Mouse (Mus musculus): ENCODE data around the gene Gmfb. TPM values are rescaled to one million over a fixed set of nuclear protein-coding genes. Genes with fewer than 3 reads are reported as not detected.
A peak's percentile ranks its signal among the peaks of the same experiment; 100 is the strongest.
"Not testable (repeated sequence)": the region's sequence is repeated elsewhere in the genome, so short reads cannot be mapped to it uniquely, and the experiment has no call there.

Gmfb gene
- polyA plus RNA-seq, 1 experiment from 2014 or later: 105 TPM

GRCm38 (mm10) chr14:46827430-46827829 is 5.4 kb upstream of the Gmfb start:
- Histone ChIP-seq H3K27me3 (peaks cover 11% of the 10 kb centered on the region), H3K27ac (replicated peaks) (no peak overlapping the region), H3K36me3 (no peaks in the 10 kb centered on the region), H3K4me2 (replicated peaks) (no peak overlapping the region), H3K9ac (replicated peaks) (no peak overlapping the region), H3K4me3 (no peak overlapping the region), H3K4me1 (peaks cover 3% of the 10 kb centered on the region), H3K9me3 (no peaks in the 10 kb centered on the region)
- 68% methylated on average over 1 of the region's 1 CpGs for WGBS
- ATAC-seq (ENCODE audit: low FRiP score, low read depth): no peak

- ATAC-seq (ENCODE audit: low FRiP score, low read depth): no peak
- H3K27me3 ChIP-seq: peaks cover 11% of the 10 kb centered on the region
- no peak overlapping the region for H3K27ac ChIP-seq (replicated peaks)
- no peak overlapping the region for H3K9ac ChIP-seq (replicated peaks)
- H3K9me3 ChIP-seq: no peaks in the 10 kb centered on the region
- WGBS: 76% methylated on average over 2 of the region's 2 CpGs
- H3K36me3 ChIP-seq: no peaks in the 10 kb centered on the region
- H3K4me1 ChIP-seq: peaks cover 15% of the 10 kb centered on the region
- H3K4me3 ChIP-seq: no peak overlapping the region
- no peak overlapping the region for H3K4me2 ChIP-seq (replicated peaks)
Measured at GRCm38 (mm10) chr14:46823996-46824395, 2.0 kb upstream of the Gmfb start.

DNA sequence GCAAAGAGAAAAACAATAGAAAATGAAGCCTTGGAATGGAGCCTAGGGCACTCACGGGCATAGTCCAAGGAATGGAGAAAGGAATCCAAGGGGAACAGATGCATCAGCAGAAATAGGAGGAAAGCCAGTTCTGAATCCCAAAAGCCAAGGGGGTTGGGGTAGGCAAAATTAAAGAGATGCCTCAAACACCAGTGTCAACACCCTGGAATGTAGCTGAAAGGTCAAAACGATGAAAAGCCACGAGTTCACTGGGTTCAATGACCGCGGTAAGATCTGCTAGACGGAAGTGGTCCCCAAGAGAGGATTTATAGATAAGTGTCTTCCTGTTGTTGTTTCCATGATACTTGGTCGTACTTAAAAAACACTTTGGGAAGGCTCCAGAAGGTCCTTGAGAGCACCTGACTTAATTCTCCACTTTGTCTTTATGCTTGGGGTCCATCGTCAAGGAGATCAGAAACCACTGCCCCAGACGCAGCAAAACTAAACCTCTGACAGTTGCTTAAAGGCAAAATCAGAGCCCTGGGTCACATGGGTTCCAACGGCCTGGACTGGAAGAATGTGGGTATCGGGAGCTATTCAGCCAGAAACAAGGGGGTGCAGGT is 670 bp downstream of the Gmfb start:
- peak overlapping the region; percentile 82 for H3K27ac ChIP-seq (replicated peaks)
- H3K9ac ChIP-seq (replicated peaks): peak overlapping the region; percentile 78
- H3K36me3 ChIP-seq: peaks cover 7% of the 10 kb centered on the region
- H3K27me3 ChIP-seq: peaks cover 11% of the 10 kb centered on the region
- H3K9me3 ChIP-seq: no peaks in the 10 kb centered on the region
- peak overlapping the region; percentile 86 for H3K4me3 ChIP-seq
- peak overlapping the region; percentile 83 for H3K4me2 ChIP-seq (replicated peaks)
- no peak for ATAC-seq (ENCODE audit: low FRiP score, low read depth)
- H3K4me1 ChIP-seq: peaks cover 15% of the 10 kb centered on the region
- WGBS: under 1% methylated on average over 11 of the region's 11 CpGs

GRCm38 (mm10) chr14:46819961-46820360 is 2.1 kb downstream of the Gmfb start:
- 96% methylated on average over 5 of the region's 6 CpGs for WGBS
- not testable (repeated sequence) for H3K9me3 ChIP-seq

GRCm38 (mm10) chr14:46818743-46819142 is 3.3 kb downstream of the Gmfb start:
- Histone ChIP-seq H3K27me3 (peaks cover 5% of the 10 kb centered on the region), H3K9ac (replicated peaks) (no peak overlapping the region), H3K9me3 (no peaks in the 10 kb centered on the region), H3K36me3 (peaks cover 22% of the 10 kb centered on the region), H3K4me3 (no peak overlapping the region), H3K4me1 (peaks cover 15% of the 10 kb centered on the region), H3K27ac (replicated peaks) (no peak overlapping the region), H3K4me2 (replicated peaks) (no peak overlapping the region)
- no peak for ATAC-seq (ENCODE audit: low FRiP score, low read depth)
- WGBS: 95% methylated on average over 7 of the region's 7 CpGs

More at GRCm38 (mm10) chr14:46819961-46820360, 2.1 kb downstream of the Gmfb start:
- H3K4me3 ChIP-seq; H3K9ac ChIP-seq (replicated peaks); H3K27me3 ChIP-seq; H3K27ac ChIP-seq (replicated peaks); H3K4me2 ChIP-seq (replicated peaks); ATAC-seq (ENCODE audit: low FRiP score, low read depth): not testable (repeated sequence)
- Histone ChIP-seq H3K4me1 (peaks cover 15% of the 10 kb centered on the region), H3K36me3 (peaks cover 17% of the 10 kb centered on the region)

GRCm38 (mm10) chr14:46816916-46817622 is 5.0 kb downstream of the Gmfb start:
- H3K36me3 ChIP-seq: peaks cover 30% of the 10 kb centered on the region
- no peak overlapping the region for H3K4me3 ChIP-seq
- WGBS: 93% methylated on average over 8 of the region's 8 CpGs
- H3K27me3 ChIP-seq: no peaks in the 10 kb centered on the region
- no peak overlapping the region for H3K4me2 ChIP-seq (replicated peaks)
- ATAC-seq (ENCODE audit: low FRiP score, low read depth): no peak
- no peak overlapping the region for H3K9ac ChIP-seq (replicated peaks)
- peaks cover 15% of the 10 kb centered on the region for H3K4me1 ChIP-seq
- no peak overlapping the region for H3K27ac ChIP-seq (replicated peaks)
- no peaks in the 10 kb centered on the region for H3K9me3 ChIP-seq

DNA sequence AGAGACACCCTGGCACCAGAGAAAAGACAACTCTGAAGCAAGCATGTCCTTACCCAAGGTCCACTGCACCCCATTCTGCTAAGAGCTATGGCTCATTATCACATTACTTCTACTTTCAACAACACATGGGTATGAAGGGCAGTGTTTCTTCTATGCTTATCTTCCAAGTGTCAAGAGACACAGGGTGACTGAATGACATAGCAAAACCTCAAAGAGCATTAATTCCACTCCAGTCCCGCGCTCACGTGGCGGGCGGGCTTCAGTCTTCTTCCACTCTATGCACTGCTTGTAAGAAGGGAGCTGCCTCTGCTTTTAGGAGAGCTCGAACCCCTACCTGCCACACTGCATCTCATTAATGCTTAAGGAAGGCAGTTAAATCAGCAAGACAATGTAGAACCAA is 6.4 kb downstream of the Gmfb start:
- Histone ChIP-seq H3K9ac (replicated peaks) (no peak overlapping the region), H3K4me1 (peaks cover 8% of the 10 kb centered on the region), H3K27me3 (no peaks in the 10 kb centered on the region), H3K4me3 (no peak overlapping the region), H3K36me3 (peaks cover 37% of the 10 kb centered on the region), H3K9me3 (no peaks in the 10 kb centered on the region), H3K4me2 (replicated peaks) (no peak overlapping the region), H3K27ac (replicated peaks) (no peak overlapping the region)
- ATAC-seq (ENCODE audit: low FRiP score, low read depth): no peak
- 88% methylated on average over 6 of the region's 6 CpGs for WGBS

DNA sequence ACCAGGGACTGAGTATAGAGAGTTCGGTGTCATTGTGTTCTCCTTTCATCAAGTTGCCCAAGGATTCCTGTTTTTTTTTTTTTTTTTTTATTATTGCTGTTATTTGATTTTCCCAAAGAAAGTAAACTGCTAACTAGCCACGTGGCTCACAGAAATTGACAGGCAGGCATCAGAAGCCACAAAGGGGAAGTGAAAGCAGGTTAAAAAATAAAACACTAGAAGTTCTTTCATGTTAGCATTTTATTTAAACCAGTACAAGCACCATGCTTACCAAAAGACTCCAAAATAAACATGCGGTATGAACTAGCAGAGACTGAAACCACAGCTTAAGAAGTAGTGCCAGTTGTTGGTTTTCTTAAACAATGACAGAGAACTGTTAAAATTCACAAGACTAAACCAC is 14.1 kb downstream of the Gmfb start:
- no peak overlapping the region for H3K4me3 ChIP-seq
- peaks cover 25% of the 10 kb centered on the region for H3K36me3 ChIP-seq
- H3K4me1 ChIP-seq: no peaks in the 10 kb centered on the region
- 74% methylated on average over 3 of the region's 3 CpGs for WGBS
- ATAC-seq (ENCODE audit: low FRiP score, low read depth): no peak
- H3K4me2 ChIP-seq (replicated peaks): no peak overlapping the region
- no peak overlapping the region for H3K27ac ChIP-seq (replicated peaks)
- no peak overlapping the region for H3K9ac ChIP-seq (replicated peaks)
- no peaks in the 10 kb centered on the region for H3K9me3 ChIP-seq
- no peaks in the 10 kb centered on the region for H3K27me3 ChIP-seq

DNA sequence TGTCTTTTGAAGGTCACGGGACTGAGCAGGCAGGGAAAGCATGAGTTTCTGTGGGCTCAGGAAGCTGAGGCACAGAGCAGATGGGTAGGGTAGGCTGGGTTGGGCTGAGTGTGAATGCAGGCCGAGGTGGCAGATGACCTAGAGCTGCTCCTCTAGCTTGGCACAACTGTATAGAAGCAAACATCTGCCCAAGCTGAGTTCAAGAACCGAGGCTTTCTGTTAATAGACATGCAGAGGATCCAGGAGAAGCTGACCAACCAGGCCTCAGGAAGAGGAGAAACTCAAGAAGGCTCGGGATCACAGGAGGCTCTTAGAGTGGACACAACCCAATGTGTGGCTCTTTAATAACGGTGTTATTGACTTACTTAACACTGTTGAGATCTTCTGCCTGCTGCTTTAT is 15.9 kb downstream of the Gmfb start:
- H3K4me3 ChIP-seq: no peak overlapping the region
- no peak overlapping the region for H3K4me2 ChIP-seq (replicated peaks)
- H3K27me3 ChIP-seq: no peaks in the 10 kb centered on the region
- no peaks in the 10 kb centered on the region for H3K9me3 ChIP-seq
- 84% methylated on average over 5 of the region's 5 CpGs for WGBS
- H3K9ac ChIP-seq (replicated peaks): no peak overlapping the region
- no peak overlapping the region for H3K27ac ChIP-seq (replicated peaks)
- no peaks in the 10 kb centered on the region for H3K4me1 ChIP-seq
- ATAC-seq (ENCODE audit: low FRiP score, low read depth): no peak
- peaks cover 20% of the 10 kb centered on the region for H3K36me3 ChIP-seq

DNA sequence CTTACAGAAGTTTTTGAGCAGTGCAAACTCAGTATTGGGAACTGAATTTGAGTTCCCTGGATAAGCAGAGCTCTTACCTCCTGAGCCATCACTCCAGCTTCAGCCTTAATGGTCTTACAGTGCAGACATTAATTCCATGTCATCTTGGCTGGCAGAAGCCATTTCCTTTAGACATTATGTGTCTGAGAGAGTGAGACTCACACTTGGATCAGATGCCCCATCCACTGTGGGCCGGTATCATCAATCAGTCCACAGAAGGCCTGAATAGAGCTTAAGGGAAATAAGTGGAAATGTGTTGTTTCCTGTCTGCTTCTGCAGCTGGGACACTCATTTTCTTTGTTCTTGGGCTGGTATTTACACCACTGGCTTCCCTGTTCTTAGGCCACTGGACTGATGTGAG is 18.3 kb downstream of the Gmfb start:
- WGBS: 91% methylated on average over 1 of the region's 1 CpGs
- Histone ChIP-seq H3K9ac (replicated peaks) (no peak overlapping the region), H3K4me2 (replicated peaks) (no peak overlapping the region), H3K36me3 (peaks cover 13% of the 10 kb centered on the region; the same call in 1 of the 2 replicates), H3K4me3 (no peak overlapping the region), H3K27me3 (no peaks in the 10 kb centered on the region), H3K4me1 (no peaks in the 10 kb centered on the region), H3K27ac (replicated peaks) (no peak overlapping the region), H3K9me3 (no peaks in the 10 kb centered on the region)
- no peak for ATAC-seq (ENCODE audit: low FRiP score, low read depth)

- Histone ChIP-seq H3K9ac (replicated peaks) (no peak overlapping the region), H3K27ac (replicated peaks) (no peak overlapping the region), H3K27me3 (no peaks in the 10 kb centered on the region), H3K4me1 (no peaks in the 10 kb centered on the region), H3K9me3 (no peaks in the 10 kb centered on the region), H3K4me3 (no peak overlapping the region), H3K36me3 (peaks cover 13% of the 10 kb centered on the region; the same call in 1 of the 2 replicates), H3K4me2 (replicated peaks) (no peak overlapping the region)
- ATAC-seq (ENCODE audit: low FRiP score, low read depth): no peak
- 86% methylated on average over 4 of the region's 4 CpGs for WGBS
Measured at GRCm38 (mm10) chr14:46803259-46803658, 18.8 kb downstream of the Gmfb start.

- no peaks in the 10 kb centered on the region for H3K4me1 ChIP-seq
- WGBS: 90% methylated on average over 3 of the region's 3 CpGs
- no peaks in the 10 kb centered on the region for H3K27me3 ChIP-seq
- ATAC-seq (ENCODE audit: low FRiP score, low read depth): no peak
- H3K27ac ChIP-seq (replicated peaks): no peak overlapping the region
- no peak overlapping the region for H3K4me3 ChIP-seq
- H3K4me2 ChIP-seq (replicated peaks): no peak overlapping the region
- no peaks in the 10 kb centered on the region for H3K9me3 ChIP-seq
- H3K36me3 ChIP-seq: peaks cover 8% of the 10 kb centered on the region; the same call in 1 of the 2 replicates
- no peak overlapping the region for H3K9ac ChIP-seq (replicated peaks)
Measured at GRCm38 (mm10) chr14:46800684-46801345, 21.2 kb downstream of the Gmfb start.

Measured in midbrain, embryonic 12.5 days (tissue).